Mouse (Mus musculus): Measurements from ENCODE around the gene Sfxn4. TPM values are rescaled to one million over a fixed set of nuclear protein-coding genes. Genes with fewer than 3 reads are reported as not detected.

The Sfxn4 gene
- polyA plus RNA-seq, 1 experiment from 2014 or later = 8.9 TPM

GRCm38 (mm10) chr19:60845731-60846130 lies 15.5 kb downstream of the Sfxn4 start:
- no peak overlapping the region for H3K27ac ChIP-seq (ENCODE audit: low read length)
- no peak overlapping the region for H3K4me3 ChIP-seq (ENCODE audit: low read length)
- H3K9me3 ChIP-seq (ENCODE audit: low read length) = no peaks in the 10 kb centered on the region
- no peak for ATAC-seq (ENCODE audit: low FRiP score, low TSS enrichment)
- H3K4me2 ChIP-seq (replicated peaks; ENCODE audit: low read depth, low read length) = no peak overlapping the region
- H3K36me3 ChIP-seq (ENCODE audit: insufficient read depth, low read length) = peaks cover 14% of the 10 kb centered on the region; the same call in 1 of the 2 replicates
- no peaks in the 10 kb centered on the region for H3K27me3 ChIP-seq (ENCODE audit: insufficient read depth, low read length)
- H3K4me1 ChIP-seq (ENCODE audit: insufficient read depth, low read length) = no peaks in the 10 kb centered on the region
- no peak overlapping the region for H3K9ac ChIP-seq (replicated peaks; ENCODE audit: low read length)

- no peaks in the 10 kb centered on the region for H3K9me3 ChIP-seq (ENCODE audit: low read length)
- no peak overlapping the region for H3K9ac ChIP-seq (replicated peaks; ENCODE audit: low read length)
- peaks cover 23% of the 10 kb centered on the region; the same call in 1 of the 2 replicates for H3K36me3 ChIP-seq (ENCODE audit: insufficient read depth, low read length)
- H3K27me3 ChIP-seq (ENCODE audit: insufficient read depth, low read length) = no peaks in the 10 kb centered on the region
- H3K27ac ChIP-seq (ENCODE audit: low read length) = no peak overlapping the region
- ATAC-seq (ENCODE audit: low FRiP score, low TSS enrichment) = no peak
- H3K4me1 ChIP-seq (ENCODE audit: insufficient read depth, low read length) = no peaks in the 10 kb centered on the region
- H3K4me2 ChIP-seq (replicated peaks; ENCODE audit: low read depth, low read length) = no peak overlapping the region
- no peak overlapping the region for H3K4me3 ChIP-seq (ENCODE audit: low read length)
Measured at GRCm38 (mm10) chr19:60843324-60843723, 18.0 kb downstream of the Sfxn4 start.

- H3K36me3 ChIP-seq (ENCODE audit: insufficient read depth, low read length) = peaks cover 46% of the 10 kb centered on the region
Measured at GRCm38 (mm10) chr19:60837747-60838146, 23.5 kb downstream of the Sfxn4 start.

GRCm38 (mm10) chr19:60818677-60819076 lies 42.6 kb downstream of the Sfxn4 start:
- Histone ChIP-seq H3K27ac (ENCODE audit: low read length) (no peak overlapping the region), H3K4me1 (ENCODE audit: insufficient read depth, low read length) (no peaks in the 10 kb centered on the region), H3K4me2 (replicated peaks; ENCODE audit: low read depth, low read length) (no peak overlapping the region), H3K9me3 (ENCODE audit: low read length) (no peaks in the 10 kb centered on the region), H3K4me3 (ENCODE audit: low read length) (no peak overlapping the region), H3K27me3 (ENCODE audit: insufficient read depth, low read length) (no peaks in the 10 kb centered on the region), H3K36me3 (ENCODE audit: insufficient read depth, low read length) (peaks cover 44% of the 10 kb centered on the region), H3K9ac (replicated peaks; ENCODE audit: low read length) (no peak overlapping the region)
- no peak for ATAC-seq (ENCODE audit: low FRiP score, low TSS enrichment)
- WGBS = 82% methylated on average over 6 of the region's 6 CpGs

More at GRCm38 (mm10) chr19:60837747-60838146, 23.5 kb downstream of the Sfxn4 start:
- Histone ChIP-seq H3K4me1 (ENCODE audit: insufficient read depth, low read length) (no peaks in the 10 kb centered on the region), H3K4me3 (ENCODE audit: low read length) (no peak overlapping the region), H3K9ac (replicated peaks; ENCODE audit: low read length) (no peak overlapping the region), H3K9me3 (ENCODE audit: low read length) (no peaks in the 10 kb centered on the region), H3K27me3 (ENCODE audit: insufficient read depth, low read length) (no peaks in the 10 kb centered on the region), H3K4me2 (replicated peaks; ENCODE audit: low read depth, low read length) (no peak overlapping the region), H3K27ac (ENCODE audit: low read length) (no peak overlapping the region)
- 87% methylated on average over 1 of the region's 1 CpGs for WGBS
- ATAC-seq (ENCODE audit: low FRiP score, low TSS enrichment) = 0 out of 2 replicates have a peak, but pooled peaks have one; percentile 15

- 96% methylated on average over 6 of the region's 6 CpGs for WGBS
- Histone ChIP-seq H3K4me3 (ENCODE audit: low read length) (no peak overlapping the region), H3K27ac (ENCODE audit: low read length) (no peak overlapping the region), H3K36me3 (ENCODE audit: insufficient read depth, low read length) (peaks cover 15% of the 10 kb centered on the region; the same call in 1 of the 2 replicates), H3K9ac (replicated peaks; ENCODE audit: low read length) (no peak overlapping the region), H3K4me2 (replicated peaks; ENCODE audit: low read depth, low read length) (no peak overlapping the region), H3K4me1 (ENCODE audit: insufficient read depth, low read length) (peaks cover 10% of the 10 kb centered on the region), H3K9me3 (ENCODE audit: low read length) (no peaks in the 10 kb centered on the region), H3K27me3 (ENCODE audit: insufficient read depth, low read length) (no peaks in the 10 kb centered on the region)
- no peak for ATAC-seq (ENCODE audit: low FRiP score, low TSS enrichment)
Measured at GRCm38 (mm10) chr19:60813133-60813532, 48.1 kb downstream of the Sfxn4 start.

- no peak; the same call in 1 of the 2 replicates for ATAC-seq (ENCODE audit: low FRiP score, low TSS enrichment)
- 19% methylated on average over 10 of the region's 10 CpGs for WGBS
- H3K4me1 ChIP-seq (ENCODE audit: insufficient read depth, low read length) = peaks cover 10% of the 10 kb centered on the region
- peak overlapping the region; percentile 74 for H3K4me3 ChIP-seq (ENCODE audit: low read length)
- H3K9ac ChIP-seq (replicated peaks; ENCODE audit: low read length) = peak overlapping the region; percentile 84
- no peaks in the 10 kb centered on the region for H3K9me3 ChIP-seq (ENCODE audit: low read length)
- H3K36me3 ChIP-seq (ENCODE audit: insufficient read depth, low read length) = peaks cover 12% of the 10 kb centered on the region; the same call in 1 of the 2 replicates
- no peaks in the 10 kb centered on the region for H3K27me3 ChIP-seq (ENCODE audit: insufficient read depth, low read length)
- H3K27ac ChIP-seq (ENCODE audit: low read length) = no peak overlapping the region
- peak overlapping the region; percentile 70 for H3K4me2 ChIP-seq (replicated peaks; ENCODE audit: low read depth, low read length)
Measured at GRCm38 (mm10) chr19:60812036-60812389, 49.3 kb downstream of the Sfxn4 start.

- WGBS = 2% methylated on average over 39 of the region's 45 CpGs
- Histone ChIP-seq H3K4me2 (replicated peaks; ENCODE audit: low read depth, low read length) (peak within 1 kb of the TSS; percentile 70), H3K9me3 (ENCODE audit: low read length) (no peaks in the 10 kb centered on the region), H3K36me3 (ENCODE audit: insufficient read depth, low read length) (peaks cover 6% of the 10 kb centered on the region; the same call in 1 of the 2 replicates), H3K9ac (replicated peaks; ENCODE audit: low read length) (peak within 1 kb of the TSS; percentile 84), H3K27ac (ENCODE audit: low read length) (peak within 1 kb of the TSS; percentile 57), H3K27me3 (ENCODE audit: insufficient read depth, low read length) (no peaks in the 10 kb centered on the region), H3K4me1 (ENCODE audit: insufficient read depth, low read length) (peaks cover 10% of the 10 kb centered on the region), H3K4me3 (ENCODE audit: low read length) (peak within 1 kb of the TSS; percentile 74)
- ATAC-seq (ENCODE audit: low FRiP score, low TSS enrichment) = peak; percentile 100
Measured at GRCm38 (mm10) chr19:60811098-60812035, 49.9 kb downstream of the Sfxn4 start, which contains the start of gene Fam45a. Fam45a (plus strand) TSS chr19:60811585.

GRCm38 (mm10) chr19:60809927-60810326 lies 51.4 kb downstream of the Sfxn4 start:
- H3K27me3 ChIP-seq (ENCODE audit: insufficient read depth, low read length) = no peaks in the 10 kb centered on the region
- H3K4me3 ChIP-seq (ENCODE audit: low read length) = no peak overlapping the region
- 96% methylated on average over 2 of the region's 2 CpGs for WGBS
- ATAC-seq (ENCODE audit: low FRiP score, low TSS enrichment) = no peak
- no peak overlapping the region for H3K4me2 ChIP-seq (replicated peaks; ENCODE audit: low read depth, low read length)
- H3K9me3 ChIP-seq (ENCODE audit: low read length) = no peaks in the 10 kb centered on the region
- 0 out of 2 replicates have a peak, but pooled peaks cover under 1% of the 10 kb centered on the region for H3K36me3 ChIP-seq (ENCODE audit: insufficient read depth, low read length)
- H3K27ac ChIP-seq (ENCODE audit: low read length) = no peak overlapping the region
- H3K4me1 ChIP-seq (ENCODE audit: insufficient read depth, low read length) = peaks cover 10% of the 10 kb centered on the region
- H3K9ac ChIP-seq (replicated peaks; ENCODE audit: low read length) = no peak overlapping the region

- Histone ChIP-seq H3K4me2 (replicated peaks; ENCODE audit: low read depth, low read length) (no peak overlapping the region), H3K9ac (replicated peaks; ENCODE audit: low read length) (no peak overlapping the region), H3K27me3 (ENCODE audit: insufficient read depth, low read length) (no peaks in the 10 kb centered on the region), H3K36me3 (ENCODE audit: insufficient read depth, low read length) (no peaks in the 10 kb centered on the region), H3K27ac (ENCODE audit: low read length) (no peak overlapping the region), H3K9me3 (ENCODE audit: low read length) (no peaks in the 10 kb centered on the region), H3K4me1 (ENCODE audit: insufficient read depth, low read length) (no peaks in the 10 kb centered on the region), H3K4me3 (ENCODE audit: low read length) (no peak overlapping the region)
- 58% methylated on average over 2 of the region's 2 CpGs for WGBS
- no peak for ATAC-seq (ENCODE audit: low FRiP score, low TSS enrichment)
Measured at GRCm38 (mm10) chr19:60804903-60805302, 56.4 kb downstream of the Sfxn4 start.

Data from kidney, embryonic 16.5 days (tissue).